Mouse (Mus musculus) embryonic facial prominence, embryonic 12.5 days (tissue): ENCODE data around the gene Pcna. TPM values are rescaled to one million over a fixed set of nuclear protein-coding genes. Genes with fewer than 3 reads are reported as not detected.

Experiments used
- ATAC-seq: fragments of 200-750 bp; cut with Nextera tagmentation; 2 replicates; pipeline ENCODE4 v1.8.0; 2017; ENCODE audit not compliant: insufficient number of reproducible peaks, insufficient read depth, low FRiP score, low TSS enrichment
- H3K27ac ChIP-seq: fragments of 300-500 bp; sonication (generic); 2 replicates; pipeline ENCODE4 v1.5.1; 2016; ENCODE audit warnings: mild to moderate bottlenecking
- H3K27me3 ChIP-seq: fragments of 300-500 bp; sonication (generic); 2 replicates; pipeline ENCODE4 v1.6.1; 2016; ENCODE audit warnings: mild to moderate bottlenecking, moderate library complexity
- H3K36me3 ChIP-seq: fragments of 300-500 bp; sonication (generic); 2 replicates; pipeline ENCODE4 v1.6.1; 2016; ENCODE audit warnings: mild to moderate bottlenecking
- H3K4me1 ChIP-seq: fragments of 300-500 bp; sonication (generic); 2 replicates; pipeline ENCODE4 v1.6.1; 2016
- H3K4me2 ChIP-seq: fragments of 300-500 bp; sonication (generic); replicated peaks from 2 replicates; pipeline ENCODE4 v1.6.1; 2016; ENCODE audit warnings: mild to moderate bottlenecking, moderate library complexity
- H3K4me3 ChIP-seq: fragments of 300-500 bp; sonication (generic); 2 replicates; pipeline ENCODE4 v1.5.1; 2016; ENCODE audit warnings: mild to moderate bottlenecking
- H3K9ac ChIP-seq: fragments of 300-500 bp; sonication (generic); 2 replicates; pipeline ENCODE4 v1.6.1; 2016; ENCODE audit warnings: mild to moderate bottlenecking, moderate library complexity
- H3K9me3 ChIP-seq: fragments of 300-500 bp; sonication (generic); 2 replicates; pipeline ENCODE4 v1.6.1; 2016; ENCODE audit warnings: mild to moderate bottlenecking, moderate library complexity
- WGBS: fragments of 180-500 bp; shearing (Covaris S2); methylation state at CpG from one replicate; pipeline ENCODE4 v1.1.7; 2016; 5-methylcytosine and 5-hydroxymethylcytosine counted together
- polyA plus RNA-seq: library from polyadenylated mRNA; unstranded; fragments of >200 nt; fragmentation: Nextera tagmentation; extraction: Ambion mirVana; gene quantifications from 2 replicates; pipeline ENCODE4 v1.2.1, GENCODE M21; 2016

Gene Pcna
- polyA plus RNA-seq, 1 experiment from 2014 or later = 261 TPM

GRCm38 (mm10) chr2:132284492-132285139 lies 31.5 kb upstream of the Pcna start:
- Histone ChIP-seq H3K27ac (peak overlapping the region; percentile 80), H3K27me3 (no peaks in the 10 kb centered on the region), H3K4me1 (peaks cover 35% of the 10 kb centered on the region), H3K9me3 (no peaks in the 10 kb centered on the region; the same call in 1 of the 2 replicates), H3K36me3 (0 out of 2 replicates have a peak, but pooled peaks cover 5% of the 10 kb centered on the region), H3K9ac (no peak overlapping the region), H3K4me3 (no peak overlapping the region), H3K4me2 (no peak overlapping the region)
- no peak for ATAC-seq
- 73% methylated on average over 12 of the region's 12 CpGs for WGBS

- ATAC-seq = 0 out of 2 replicates have a peak, but pooled peaks have one; percentile 30
- Histone ChIP-seq H3K9ac (no peak overlapping the region), H3K36me3 (0 out of 2 replicates have a peak, but pooled peaks cover 5% of the 10 kb centered on the region), H3K27me3 (no peaks in the 10 kb centered on the region), H3K9me3 (no peaks in the 10 kb centered on the region; the same call in 1 of the 2 replicates), H3K4me2 (no peak overlapping the region), H3K27ac (peak overlapping the region; percentile 80), H3K4me3 (no peak overlapping the region), H3K4me1 (peaks cover 35% of the 10 kb centered on the region)
- WGBS = 59% methylated on average over 15 of the region's 15 CpGs
Observed at GRCm38 (mm10) chr2:132283236-132284070, 30.3 kb upstream of the Pcna start.

GRCm38 (mm10) chr2:132282453-132283174 lies 29.5 kb upstream of the Pcna start:
- Histone ChIP-seq H3K27ac (peak overlapping the region; percentile 80), H3K27me3 (no peaks in the 10 kb centered on the region), H3K4me1 (peaks cover 35% of the 10 kb centered on the region), H3K9me3 (no peaks in the 10 kb centered on the region), H3K9ac (no peak overlapping the region), H3K36me3 (0 out of 2 replicates have a peak, but pooled peaks cover 5% of the 10 kb centered on the region), H3K4me2 (no peak overlapping the region), H3K4me3 (no peak overlapping the region)
- WGBS = 32% methylated on average over 12 of the region's 12 CpGs
- ATAC-seq = 0 out of 2 replicates have a peak, but pooled peaks have one; percentile 6

GRCm38 (mm10) chr2:132281560-132282452 lies 28.7 kb upstream of the Pcna start:
- H3K36me3 ChIP-seq = 0 out of 2 replicates have a peak, but pooled peaks cover 5% of the 10 kb centered on the region
- ATAC-seq = no peak
- H3K9me3 ChIP-seq = no peaks in the 10 kb centered on the region
- H3K4me3 ChIP-seq = no peak overlapping the region
- whole genome bisulfite sequencing = 63% methylated on average over 10 of the region's 10 CpGs
- H3K27ac ChIP-seq = no peak overlapping the region
- peaks cover 35% of the 10 kb centered on the region for H3K4me1 ChIP-seq
- H3K9ac ChIP-seq = no peak overlapping the region
- H3K27me3 ChIP-seq = no peaks in the 10 kb centered on the region
- H3K4me2 ChIP-seq = no peak overlapping the region

- no peak overlapping the region for H3K27ac ChIP-seq
- H3K9ac ChIP-seq = no peak overlapping the region
- H3K4me2 ChIP-seq = no peak overlapping the region
- H3K27me3 ChIP-seq = no peaks in the 10 kb centered on the region
- H3K4me3 ChIP-seq = no peak overlapping the region
- H3K9me3 ChIP-seq = no peaks in the 10 kb centered on the region
- 92% methylated on average over 10 of the region's 10 CpGs for WGBS
- H3K36me3 ChIP-seq = 0 out of 2 replicates have a peak, but pooled peaks cover 5% of the 10 kb centered on the region
- H3K4me1 ChIP-seq = peaks cover 35% of the 10 kb centered on the region
- ATAC-seq = no peak
Observed at GRCm38 (mm10) chr2:132280518-132281120, 27.5 kb upstream of the Pcna start.

- Histone ChIP-seq H3K9ac (no peak overlapping the region), H3K4me2 (no peak overlapping the region), H3K27ac (no peak overlapping the region), H3K9me3 (no peaks in the 10 kb centered on the region), H3K4me3 (no peak overlapping the region), H3K36me3 (0 out of 2 replicates have a peak, but pooled peaks cover 7% of the 10 kb centered on the region), H3K27me3 (no peaks in the 10 kb centered on the region), H3K4me1 (peaks cover 34% of the 10 kb centered on the region)
- 71% methylated on average over 4 of the region's 4 CpGs for whole genome bisulfite sequencing
- no peak for ATAC-seq
Observed at GRCm38 (mm10) chr2:132279978-132280377, 26.9 kb upstream of the Pcna start.

- Histone ChIP-seq H3K36me3 (0 out of 2 replicates have a peak, but pooled peaks cover 7% of the 10 kb centered on the region), H3K4me3 (no peak overlapping the region), H3K4me1 (peaks cover 29% of the 10 kb centered on the region), H3K4me2 (no peak overlapping the region), H3K9ac (no peak overlapping the region), H3K27ac (no peak overlapping the region), H3K27me3 (no peaks in the 10 kb centered on the region), H3K9me3 (no peaks in the 10 kb centered on the region)
- 56% methylated on average over 3 of the region's 3 CpGs for WGBS
- ATAC-seq = no peak
Observed at GRCm38 (mm10) chr2:132279336-132279882, 26.3 kb upstream of the Pcna start.

- WGBS = 80% methylated on average over 8 of the region's 8 CpGs
- H3K4me2 ChIP-seq = no peak overlapping the region
- ATAC-seq = no peak
- H3K9ac ChIP-seq = no peak overlapping the region
- no peaks in the 10 kb centered on the region for H3K9me3 ChIP-seq
- no peak overlapping the region for H3K27ac ChIP-seq
- 0 out of 2 replicates have a peak, but pooled peaks cover 7% of the 10 kb centered on the region for H3K36me3 ChIP-seq
- no peak overlapping the region for H3K4me3 ChIP-seq
- H3K4me1 ChIP-seq = peaks cover 19% of the 10 kb centered on the region
- no peaks in the 10 kb centered on the region for H3K27me3 ChIP-seq
Observed at GRCm38 (mm10) chr2:132278273-132278853, 25.2 kb upstream of the Pcna start.

- 83% methylated on average over 4 of the region's 4 CpGs for WGBS
Observed at GRCm38 (mm10) chr2:132276249-132276648, 23.1 kb upstream of the Pcna start.

GRCm38 (mm10) chr2:132275527-132275926 lies 22.4 kb upstream of the Pcna start:
- no peaks in the 10 kb centered on the region for H3K9me3 ChIP-seq
- H3K36me3 ChIP-seq = 0 out of 2 replicates have a peak, but pooled peaks cover 3% of the 10 kb centered on the region
- H3K9ac ChIP-seq = no peak overlapping the region
- H3K4me3 ChIP-seq = no peak overlapping the region
- no peak overlapping the region for H3K4me2 ChIP-seq
- H3K27ac ChIP-seq = no peak overlapping the region
- H3K4me1 ChIP-seq = 0 out of 2 replicates have a peak, but pooled peaks cover 3% of the 10 kb centered on the region
- ATAC-seq = no peak
- no peaks in the 10 kb centered on the region for H3K27me3 ChIP-seq
- WGBS = 75% methylated on average over 4 of the region's 4 CpGs

More at GRCm38 (mm10) chr2:132276249-132276648, 23.1 kb upstream of the Pcna start:
- H3K4me3 ChIP-seq = no peak overlapping the region
- H3K9ac ChIP-seq = no peak overlapping the region
- no peaks in the 10 kb centered on the region for H3K9me3 ChIP-seq
- 0 out of 2 replicates have a peak, but pooled peaks cover 3% of the 10 kb centered on the region for H3K4me1 ChIP-seq
- H3K27me3 ChIP-seq = no peaks in the 10 kb centered on the region
- ATAC-seq = no peak
- no peak overlapping the region for H3K4me2 ChIP-seq
- no peak overlapping the region for H3K27ac ChIP-seq
- 0 out of 2 replicates have a peak, but pooled peaks cover 7% of the 10 kb centered on the region for H3K36me3 ChIP-seq
